Mouse (Mus musculus) urinary bladder, postnatal 4 days (tissue): ENCODE measurements around the gene Gm29797.

Source experiments
- DNase-seq, 2 experiments: peaks; one replicate each; pipeline ENCODE4 v3.0.0; 2021 to 2022; ENCODE audit warnings: low spot score in 2 of 2

The Gm29797 gene

GRCm38 (mm10) chr2:181696801-181697420 is 40.1 kb downstream of the Gm29797 start:
- peak in 1 of 2 experiments; percentile 57 for DNase-seq

- DNase-seq: no peak
These were observed 41.4 kb downstream of the Gm29797 start, which contains the start of gene Lkaaear1 for GRCm38 (mm10) chr2:181698241-181698640. Lkaaear1 (minus strand) TSS chr2:181698442.

- no peak for DNase-seq
These were observed 49.8 kb downstream of the Gm29797 start for GRCm38 (mm10) chr2:181706668-181707067.
